Comparison of ENCODE assay signal across 8 mouse cellular contexts in genomic region chr9:121337216-121337937, GRCm38 (mm10). TPM values are rescaled to one million over a fixed set of nuclear protein-coding genes. Genes with fewer than 3 reads are reported as not detected.
A peak's percentile ranks its signal among the peaks of the same experiment; 100 is the strongest.
DNase-seq lines count a peak whose midpoint lies in the region; ATAC-seq lines count a peak whose summit lies in the region.

No protein-coding gene starts in this region.

- WGBS in embryonic facial prominence, embryonic 12.5 days, result 50% methylated on average over 9 of the region's 9 CpGs

- H3K27me3 ChIP-seq in embryonic facial prominence, embryonic 12.5 days, result no peaks in the 10 kb centered on the region

- H3K9ac ChIP-seq in embryonic facial prominence, embryonic 12.5 days, result no peak overlapping the region

- H3K4me3 ChIP-seq in embryonic facial prominence, embryonic 12.5 days, result no peak overlapping the region

- H3K4me2 ChIP-seq in embryonic facial prominence, embryonic 12.5 days (replicated peaks), result no peak overlapping the region

- peaks cover 66% of the 10 kb centered on the region for H3K4me1 ChIP-seq in embryonic facial prominence, embryonic 12.5 days

- no peaks in the 10 kb centered on the region for H3K36me3 ChIP-seq in embryonic facial prominence, embryonic 12.5 days

- intact Hi-C loops in heart, postnatal 14 days (cut with DNase I), result loop anchor here (2.0 kb wide), 1 partner anchor 13 kb away; no protein-coding TSS in a partner anchor
- intact Hi-C loops in left cerebral cortex, postnatal 36 days (cut with DNase I), result no loop called here

- no peak for ATAC-seq in embryonic facial prominence, embryonic 12.5 days (ENCODE audit: insufficient number of reproducible peaks, insufficient read depth, low FRiP score, low TSS enrichment)

- peak overlapping the region; percentile 77 for H3K27ac ChIP-seq in embryonic facial prominence, embryonic 12.5 days

- H3K9me3 ChIP-seq in embryonic facial prominence, embryonic 12.5 days, result no peaks in the 10 kb centered on the region

- peak; percentile 93 for DNase-seq in Muller cell, postnatal 12 days (ENCODE audit: inconsistent ontology term)
- DNase-seq in heart, postnatal 14 days, result peak; percentile 62 to 71
- peak; percentile 80 for DNase-seq in lung, postnatal 10 days
- peak; percentile 74 for DNase-seq in testis, postnatal 10 days (ENCODE audit: low spot score)
- DNase-seq in cerebellum, adult 8-10 months, result no peak
- DNase-seq in left cerebral cortex, postnatal 36 days (ENCODE audit: low spot score in 2 of 2), result no peak
- no peak for DNase-seq in layer of hippocampus, postnatal 14 days (ENCODE audit: low spot score in 2 of 2)

RNA-seq across cellular contexts. Expression of gene Trak1, which starts 40.1 kb away (rescaled TPM):
- polyA plus RNA-seq in embryonic facial prominence, embryonic 12.5 days (2016; fragmentation: Nextera tagmentation; extraction: Ambion mirVana), result 20.0 and 20.7 TPM in 2 replicates
- total RNA-seq in heart, postnatal 14 days (2021), result 100 to 1,000 TPM; 323 to 335 TPM
- 100 to 1,000 TPM; 229 to 269 TPM for total RNA-seq in left cerebral cortex, postnatal 36 days (2021)
- total RNA-seq in layer of hippocampus, postnatal 14 days (2021), result 100 to 1,000 TPM; 230 to 235 TPM

Comparison
In these comparisons a context has a peak if more than half of its experiments do, and no peak if none do; other contexts are left out.
1. DNase-seq: peak in Muller cell, postnatal 12 days (single experiment), heart, postnatal 14 days (2 of 2), lung, postnatal 10 days (single experiment) and testis, postnatal 10 days (single experiment); none in cerebellum, adult 8-10 months (single experiment), left cerebral cortex, postnatal 36 days (0 of 2) and layer of hippocampus, postnatal 14 days (0 of 2).